Mouse (Mus musculus): ENCODE measurements around the gene H2-T3.
"Not testable (repeated sequence)": the region's sequence is repeated elsewhere in the genome, so short reads cannot be mapped to it uniquely, and the experiment has no call there.

DNA sequence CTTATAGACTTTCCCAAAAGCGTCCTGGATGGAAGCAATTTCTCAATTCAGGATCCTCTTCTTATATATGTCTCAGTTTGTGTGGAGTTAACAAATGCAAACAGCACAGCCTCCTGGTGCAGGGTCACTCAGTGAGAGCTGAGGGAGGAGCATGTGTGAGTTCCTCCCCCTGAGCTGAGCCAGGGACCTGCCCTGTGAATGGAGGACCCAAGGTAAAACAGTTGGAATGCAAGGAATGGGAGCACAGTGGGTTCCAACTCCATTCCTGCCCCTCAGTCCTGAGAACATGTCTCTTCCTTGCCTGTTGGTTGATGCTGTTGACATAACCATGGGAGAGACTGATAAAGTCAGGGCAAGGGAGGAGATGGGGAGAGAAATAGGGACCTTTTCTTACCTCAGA lies 21.0 kb downstream of the H2-T3 start:
- TF ChIP-seq EP300 (optimal IDR thresholded peaks at IDR 0.05); CTCF (IDR thresholded peaks at IDR 0.05; ENCODE audit: low read depth): not testable (repeated sequence)

Measured in stomach, postnatal 0 days (tissue).